Mouse (Mus musculus): Measurements from ENCODE around the gene 4931406C07Rik. TPM values are rescaled to one million over a fixed set of nuclear protein-coding genes. Genes with fewer than 3 reads are reported as not detected.
"Not testable (repeated sequence)": the region's sequence is repeated elsewhere in the genome, so short reads cannot be mapped to it uniquely, and the experiment has no call there.

The 4931406C07Rik gene
- polyA plus RNA-seq (2014; fragmentation: Nextera tagmentation; extraction: Ambion mirVana) = 5.7 and 5.8 TPM in 2 replicates

GRCm38 (mm10) chr9:15306398-15307119, at the start of gene 4931406C07Rik:
TSS of gene 4931406C07Rik (minus strand) at chr9:15306448.
- DNase-seq (ENCODE audit: low spot score) = peak; percentile 62
- Histone ChIP-seq H3K27me3 (ENCODE audit: control insufficient read depth, insufficient read depth, low read length) (no peaks in the 10 kb centered on the region), H3K9me3 (replicated peaks; ENCODE audit: control insufficient read depth, low read length) (no peaks in the 10 kb centered on the region), H3K9ac (replicated peaks; ENCODE audit: low read length) (peak within 1 kb of the TSS; percentile 96), H3K36me3 (replicated peaks; ENCODE audit: control insufficient read depth, insufficient read depth, low read depth, low read length) (peaks cover 4% of the 10 kb centered on the region; the same call in 1 of the 2 replicates), H3K4me2 (ENCODE audit: low read depth, low read length) (peak within 1 kb of the TSS; percentile 71), H3K4me1 (ENCODE audit: control insufficient read depth, insufficient read depth, low read length) (peaks cover 4% of the 10 kb centered on the region; the same call in 1 of the 2 replicates), H3K27ac (replicated peaks; ENCODE audit: low read depth, low read length) (peak within 1 kb of the TSS; percentile 92), H3K4me3 (ENCODE audit: low read depth, low read length) (peak within 1 kb of the TSS; percentile 94)
- under 1% methylated on average over 35 of the region's 35 CpGs for WGBS
- ATAC-seq (replicated peaks; ENCODE audit: insufficient number of reproducible peaks, low FRiP score, low TSS enrichment, low read depth) = peak; percentile 86

- no peak overlapping the region for H3K27ac ChIP-seq (replicated peaks; ENCODE audit: low read depth, low read length)
- no peaks in the 10 kb centered on the region for H3K9me3 ChIP-seq (replicated peaks; ENCODE audit: control insufficient read depth, low read length)
- H3K4me2 ChIP-seq (ENCODE audit: low read depth, low read length) = no peak overlapping the region
- H3K4me1 ChIP-seq (ENCODE audit: control insufficient read depth, insufficient read depth, low read length) = no peaks in the 10 kb centered on the region
- no peak for DNase-seq (ENCODE audit: low spot score)
- H3K27me3 ChIP-seq (ENCODE audit: control insufficient read depth, insufficient read depth, low read length) = no peaks in the 10 kb centered on the region
- 55% methylated on average over 2 of the region's 2 CpGs for WGBS
- H3K4me3 ChIP-seq (ENCODE audit: low read depth, low read length) = no peak overlapping the region
- H3K9ac ChIP-seq (replicated peaks; ENCODE audit: low read length) = no peak overlapping the region
- H3K36me3 ChIP-seq (replicated peaks; ENCODE audit: control insufficient read depth, insufficient read depth, low read depth, low read length) = no peaks in the 10 kb centered on the region; the same call in 1 of the 2 replicates
- no peak for ATAC-seq (replicated peaks; ENCODE audit: insufficient number of reproducible peaks, low FRiP score, low TSS enrichment, low read depth)
Measured at GRCm38 (mm10) chr9:15349925-15350324, 43.7 kb upstream of the 4931406C07Rik start.

- ATAC-seq (replicated peaks; ENCODE audit: insufficient number of reproducible peaks, low FRiP score, low TSS enrichment, low read depth) (no peak), DNase-seq (ENCODE audit: low spot score) (no peak)
- Histone ChIP-seq H3K36me3 (replicated peaks; ENCODE audit: control insufficient read depth, insufficient read depth, low read depth, low read length) (peaks cover 6% of the 10 kb centered on the region), H3K4me2 (ENCODE audit: low read depth, low read length) (no peak overlapping the region), H3K4me3 (ENCODE audit: low read depth, low read length) (no peak overlapping the region), H3K9ac (replicated peaks; ENCODE audit: low read length) (no peak overlapping the region), H3K27me3 (ENCODE audit: control insufficient read depth, insufficient read depth, low read length) (no peaks in the 10 kb centered on the region), H3K9me3 (replicated peaks; ENCODE audit: control insufficient read depth, low read length) (no peaks in the 10 kb centered on the region), H3K27ac (replicated peaks; ENCODE audit: low read depth, low read length) (no peak overlapping the region), H3K4me1 (ENCODE audit: control insufficient read depth, insufficient read depth, low read length) (no peaks in the 10 kb centered on the region)
- WGBS = 88% methylated on average over 4 of the region's 4 CpGs
Measured at GRCm38 (mm10) chr9:15337776-15338175, 31.5 kb upstream of the 4931406C07Rik start.

GRCm38 (mm10) chr9:15318170-15318742, 12.0 kb upstream of the 4931406C07Rik start:
- WGBS = 76% methylated on average over 2 of the region's 2 CpGs
- DNase-seq (ENCODE audit: low spot score) (no peak), ATAC-seq (replicated peaks; ENCODE audit: insufficient number of reproducible peaks, low FRiP score, low TSS enrichment, low read depth) (no peak)
- H3K27ac ChIP-seq (replicated peaks; ENCODE audit: low read depth, low read length) = no peak overlapping the region
- H3K36me3 ChIP-seq (replicated peaks; ENCODE audit: control insufficient read depth, insufficient read depth, low read depth, low read length) = peaks cover 14% of the 10 kb centered on the region
- no peak overlapping the region for H3K4me3 ChIP-seq (ENCODE audit: low read depth, low read length)
- H3K4me1 ChIP-seq (ENCODE audit: control insufficient read depth, insufficient read depth, low read length) = no peaks in the 10 kb centered on the region
- no peaks in the 10 kb centered on the region for H3K27me3 ChIP-seq (ENCODE audit: control insufficient read depth, insufficient read depth, low read length)
- H3K9ac ChIP-seq (replicated peaks; ENCODE audit: low read length) = no peak overlapping the region
- H3K9me3 ChIP-seq (replicated peaks; ENCODE audit: control insufficient read depth, low read length) = no peaks in the 10 kb centered on the region
- H3K4me2 ChIP-seq (ENCODE audit: low read depth, low read length) = no peak overlapping the region

GRCm38 (mm10) chr9:15317223-15318169, 11.2 kb upstream of the 4931406C07Rik start:
- ATAC-seq (replicated peaks; ENCODE audit: insufficient number of reproducible peaks, low FRiP score, low TSS enrichment, low read depth) = no peak
- 63% methylated on average over 5 of the region's 5 CpGs for WGBS
- Histone ChIP-seq H3K36me3 (replicated peaks; ENCODE audit: control insufficient read depth, insufficient read depth, low read depth, low read length) (peaks cover 15% of the 10 kb centered on the region), H3K4me2 (ENCODE audit: low read depth, low read length) (no peak overlapping the region), H3K9me3 (replicated peaks; ENCODE audit: control insufficient read depth, low read length) (no peaks in the 10 kb centered on the region), H3K9ac (replicated peaks; ENCODE audit: low read length) (no peak overlapping the region), H3K4me1 (ENCODE audit: control insufficient read depth, insufficient read depth, low read length) (no peaks in the 10 kb centered on the region), H3K27ac (replicated peaks; ENCODE audit: low read depth, low read length) (no peak overlapping the region), H3K4me3 (ENCODE audit: low read depth, low read length) (no peak overlapping the region), H3K27me3 (ENCODE audit: control insufficient read depth, insufficient read depth, low read length) (no peaks in the 10 kb centered on the region)
- no peak for DNase-seq (ENCODE audit: low spot score)

- H3K9ac ChIP-seq (replicated peaks; ENCODE audit: low read length); H3K4me2 ChIP-seq (ENCODE audit: low read depth, low read length); H3K9me3 ChIP-seq (replicated peaks; ENCODE audit: control insufficient read depth, low read length); ATAC-seq (replicated peaks; ENCODE audit: insufficient number of reproducible peaks, low FRiP score, low TSS enrichment, low read depth); DNase-seq (ENCODE audit: low spot score); H3K27me3 ChIP-seq (ENCODE audit: control insufficient read depth, insufficient read depth, low read length); H3K4me3 ChIP-seq (ENCODE audit: low read depth, low read length); H3K27ac ChIP-seq (replicated peaks; ENCODE audit: low read depth, low read length); H3K4me1 ChIP-seq (ENCODE audit: control insufficient read depth, insufficient read depth, low read length): not testable (repeated sequence)
- no CpG with 5 or more reads among the region's 2 CpGs for WGBS
- peaks cover 18% of the 10 kb centered on the region for H3K36me3 ChIP-seq (replicated peaks; ENCODE audit: control insufficient read depth, insufficient read depth, low read depth, low read length)
Measured at GRCm38 (mm10) chr9:15316296-15316695, 10.0 kb upstream of the 4931406C07Rik start.

- DNase-seq (ENCODE audit: low spot score) (no peak), ATAC-seq (replicated peaks; ENCODE audit: insufficient number of reproducible peaks, low FRiP score, low TSS enrichment, low read depth) (no peak)
- Histone ChIP-seq H3K9me3 (replicated peaks; ENCODE audit: control insufficient read depth, low read length) (no peaks in the 10 kb centered on the region), H3K36me3 (replicated peaks; ENCODE audit: control insufficient read depth, insufficient read depth, low read depth, low read length) (peaks cover 18% of the 10 kb centered on the region), H3K9ac (replicated peaks; ENCODE audit: low read length) (no peak overlapping the region), H3K27me3 (ENCODE audit: control insufficient read depth, insufficient read depth, low read length) (no peaks in the 10 kb centered on the region), H3K4me1 (ENCODE audit: control insufficient read depth, insufficient read depth, low read length) (no peaks in the 10 kb centered on the region), H3K4me3 (ENCODE audit: low read depth, low read length) (no peak overlapping the region), H3K27ac (replicated peaks; ENCODE audit: low read depth, low read length) (no peak overlapping the region), H3K4me2 (ENCODE audit: low read depth, low read length) (no peak overlapping the region)
- 93% methylated on average over 1 of the region's 1 CpGs for WGBS
Measured at GRCm38 (mm10) chr9:15314619-15315018, 8.4 kb upstream of the 4931406C07Rik start.

Measured in embryonic facial prominence, embryonic 11.5 days (tissue).